Mouse (Mus musculus): ENCODE measurements around the gene Chrna1. TPM values are rescaled to one million over a fixed set of nuclear protein-coding genes. Genes with fewer than 3 reads are reported as not detected.

The Chrna1 gene
- under 1 TPM; 0.16 to 0.33 TPM for total RNA-seq (2021)
- long read RNA-seq, experiment 1, partial matches to known transcripts, result 1 of 1 reads
- long read RNA-seq, experiment 1, other reads (novel, unspliced or antisense), result 0 of 1 reads
- long read RNA-seq, experiment 2, partial matches to known transcripts, result 3 of 3 reads
- long read RNA-seq, experiment 2, other reads (novel, unspliced or antisense), result 0 of 3 reads

DNA sequence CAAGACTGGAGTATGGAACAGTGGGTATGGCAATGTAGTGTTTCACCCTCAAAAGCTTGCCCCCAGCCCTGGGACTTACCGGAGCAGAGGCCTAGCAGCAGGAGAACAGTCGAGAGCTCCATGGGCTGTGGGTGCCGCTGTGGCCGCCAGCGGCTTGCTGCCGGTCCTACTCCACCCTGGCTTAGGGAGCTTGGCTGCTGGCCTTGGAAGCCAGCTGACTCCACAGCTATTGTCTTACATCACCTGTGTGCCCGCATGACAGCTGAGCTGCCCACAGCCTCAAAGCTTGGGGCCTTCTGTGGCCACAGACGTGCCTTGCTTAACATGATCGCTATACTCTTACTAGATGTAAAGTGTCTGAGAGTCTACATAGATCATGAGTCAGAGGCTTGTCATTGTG is at the start of gene Chrna1:
Gene Chrna1 (minus strand): TSS at position 173 of the 400 bp plus-strand sequence.
- no peak for DNase-seq (ENCODE audit: low spot score in 2 of 2)

DNA sequence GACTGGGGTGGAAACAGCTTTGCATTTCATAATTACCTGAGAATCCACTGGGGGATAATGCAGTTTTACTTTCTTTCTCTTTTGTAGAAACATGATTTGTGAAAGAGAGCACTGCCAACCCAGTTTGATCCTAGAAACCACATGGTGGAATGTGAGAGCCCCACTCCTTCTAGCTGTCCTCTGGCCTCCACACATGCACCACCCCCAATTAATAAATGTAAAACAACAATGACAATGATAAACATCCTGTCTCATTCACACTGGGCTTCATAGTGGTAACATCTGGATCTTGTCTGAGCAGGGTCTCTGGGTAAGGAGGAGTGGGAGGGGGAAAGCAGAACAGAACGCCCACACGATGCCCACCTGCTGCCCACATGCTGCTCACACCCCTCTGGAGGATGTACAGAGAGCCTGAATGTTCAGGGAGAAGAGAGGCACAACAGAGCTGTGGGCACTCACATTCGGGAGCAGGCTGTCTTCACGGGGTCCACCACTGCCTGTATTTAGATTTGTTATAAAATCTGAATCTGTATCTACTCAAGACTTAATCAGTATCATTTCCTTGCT is 38.4 kb upstream of the Chrna1 start:
- DNase-seq (ENCODE audit: low spot score in 2 of 2), result no peak

DNA sequence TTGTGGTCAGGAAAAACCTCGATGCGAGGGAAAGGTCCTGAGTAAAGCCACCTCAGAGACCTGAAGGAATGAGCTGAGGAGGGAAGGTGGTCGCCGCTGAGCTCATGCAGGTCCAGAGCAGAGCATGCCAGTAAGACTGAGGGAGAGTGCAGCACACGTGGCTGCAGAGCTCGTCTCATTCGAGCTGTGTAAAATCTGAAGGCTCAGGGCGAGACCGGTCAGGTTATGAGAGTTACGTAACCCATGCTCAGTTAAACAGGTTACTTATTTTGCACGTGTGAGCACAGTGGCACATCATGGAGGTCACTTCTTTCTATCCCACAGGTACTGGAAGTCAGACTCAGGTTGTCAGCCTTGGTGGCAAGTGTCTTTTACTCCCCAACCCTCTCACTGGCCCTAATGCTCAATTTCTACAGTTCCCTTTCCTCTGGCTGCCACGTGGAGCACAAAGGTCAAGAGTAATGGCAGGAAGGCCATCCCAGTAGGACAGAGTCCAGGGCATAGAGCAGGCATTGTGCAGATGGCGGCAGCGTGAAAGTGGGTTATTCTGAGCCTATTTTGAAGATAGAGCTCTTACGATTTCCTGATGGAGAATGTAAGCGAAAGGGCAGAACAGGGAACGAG is 36.4 kb upstream of the Chrna1 start:
- no peak for DNase-seq (ENCODE audit: low spot score in 2 of 2)

DNA sequence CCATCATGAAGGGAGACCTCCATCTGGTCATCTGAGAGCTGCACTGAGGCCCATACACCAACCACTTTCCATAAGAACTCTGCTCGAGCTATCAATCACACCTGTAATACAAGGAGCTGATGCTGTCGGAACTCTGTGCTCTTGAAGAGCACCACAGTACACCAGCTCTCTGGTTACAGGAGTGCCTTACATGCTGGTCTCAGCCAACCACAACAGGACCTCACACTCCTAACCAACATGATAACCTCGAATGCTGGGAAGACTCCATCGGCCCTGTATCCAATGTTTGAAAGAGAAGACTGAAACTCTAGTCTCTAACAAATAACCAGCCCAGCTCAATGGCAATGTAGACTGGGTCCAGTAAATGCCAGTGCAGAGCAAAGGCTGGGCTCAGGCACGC is 35.3 kb upstream of the Chrna1 start:
- no peak for DNase-seq (ENCODE audit: low spot score in 2 of 2)

DNA sequence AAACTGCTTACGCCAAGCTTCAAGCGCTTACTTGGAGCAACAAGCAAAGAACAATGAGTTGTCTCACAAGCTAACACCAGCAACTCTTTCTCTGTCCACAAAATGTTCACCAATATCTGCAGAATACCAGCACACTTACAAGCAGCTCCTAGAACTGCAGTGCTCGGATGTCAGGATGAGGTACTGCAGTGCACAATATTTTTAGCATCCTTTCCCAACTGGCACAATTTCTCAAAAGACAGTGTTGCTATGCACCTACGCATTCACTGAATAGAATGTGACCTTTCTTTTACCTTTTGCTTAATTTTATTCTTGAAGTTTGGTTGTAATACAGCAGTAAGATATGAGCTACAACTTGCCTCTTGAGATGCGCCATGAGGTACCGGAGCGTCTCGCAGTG is 34.2 kb upstream of the Chrna1 start:
- no peak for DNase-seq (ENCODE audit: low spot score in 2 of 2)

DNA sequence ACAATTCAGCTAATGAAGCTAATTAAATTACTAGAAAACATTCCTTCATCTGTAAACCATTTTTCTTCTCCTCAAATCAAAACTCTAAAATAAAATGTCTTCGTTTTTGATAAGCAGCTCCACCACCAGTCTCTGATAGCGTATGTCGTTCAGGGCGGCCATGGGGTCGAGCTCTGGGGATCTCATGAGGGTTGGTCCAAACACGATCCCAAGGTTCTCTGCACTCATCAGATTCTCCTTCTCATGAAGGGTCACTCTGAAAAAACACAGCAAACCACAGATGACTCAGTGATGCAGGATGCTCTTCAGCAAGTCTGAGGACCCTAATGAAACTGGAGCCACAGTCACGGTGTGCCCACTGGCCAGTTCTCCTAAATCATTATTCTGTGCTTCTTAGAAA is 32.8 kb upstream of the Chrna1 start:
- no peak for DNase-seq (ENCODE audit: low spot score in 2 of 2)

DNA sequence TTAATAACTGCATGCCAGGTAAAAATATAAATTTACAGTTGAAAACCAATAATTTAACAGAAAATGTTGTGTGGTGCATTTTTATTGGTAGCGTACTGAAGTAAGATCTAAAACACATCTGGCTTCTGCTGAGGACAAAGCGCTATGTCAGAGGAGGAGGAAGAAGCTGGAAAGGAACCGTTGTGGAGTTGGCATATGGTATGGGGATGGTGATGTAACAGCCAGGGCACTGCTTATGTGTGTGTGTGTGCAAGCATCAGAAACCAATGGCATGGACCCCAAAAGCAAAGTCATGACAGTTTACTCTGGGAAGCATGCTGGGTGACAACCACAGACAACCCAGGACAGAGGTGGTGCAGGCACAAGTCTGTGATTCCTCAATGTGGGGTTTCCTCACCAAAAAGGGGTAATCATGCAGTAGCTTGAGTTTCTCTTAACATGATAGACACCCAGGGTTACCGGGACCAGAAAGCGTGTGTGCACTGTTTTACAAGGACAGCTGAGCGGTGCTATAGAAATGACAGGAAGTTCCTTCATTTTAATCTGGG is 32.3 kb upstream of the Chrna1 start:
- DNase-seq (ENCODE audit: low spot score in 2 of 2), result no peak

DNA sequence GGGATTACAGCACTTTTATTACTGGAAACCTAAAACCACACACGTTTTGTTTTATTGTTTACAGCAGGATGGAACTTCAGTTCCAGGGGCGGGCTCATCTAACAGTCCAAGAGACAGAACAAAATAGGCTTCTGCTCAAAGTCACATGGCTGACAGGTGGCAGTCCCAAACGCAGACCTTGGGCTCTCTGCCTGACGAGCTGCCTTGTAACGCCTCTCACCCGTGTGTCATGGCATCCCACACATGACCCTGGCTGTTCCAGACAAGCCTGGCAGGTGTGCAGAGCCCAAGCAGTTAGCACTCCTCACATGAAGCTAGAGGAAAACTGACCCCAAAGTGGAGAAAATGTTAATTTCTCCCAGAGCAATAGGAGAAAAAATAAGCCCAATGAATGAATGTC is 31.7 kb upstream of the Chrna1 start:
- peak in 1 of 2 experiments; percentile 80 for DNase-seq (ENCODE audit: low spot score in 2 of 2)

DNA sequence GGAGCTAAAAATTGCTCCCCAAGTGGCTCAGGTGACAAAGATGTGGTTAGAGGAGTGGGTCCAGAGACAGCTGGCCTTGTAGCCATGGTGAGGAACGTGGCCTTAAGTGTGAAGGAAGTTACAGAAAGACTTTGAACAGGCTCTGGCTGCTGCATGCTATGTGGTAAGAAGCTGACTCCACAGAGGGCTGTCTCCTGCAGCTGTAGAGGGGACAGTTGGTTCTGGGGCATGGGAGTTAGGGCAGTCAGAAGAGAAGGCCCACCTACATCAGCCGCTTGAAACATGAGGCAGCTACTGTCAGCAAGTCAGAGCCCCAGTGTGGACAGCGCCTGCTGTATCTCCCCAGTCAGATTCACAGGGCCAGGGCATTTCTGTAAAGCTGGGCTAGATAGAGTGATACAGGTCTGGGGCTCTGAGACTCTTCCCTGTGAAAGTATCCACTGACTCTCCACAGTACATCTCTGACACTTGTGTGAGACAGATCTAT is 29.6 kb upstream of the Chrna1 start:
- no peak for DNase-seq (ENCODE audit: low spot score in 2 of 2)

DNA sequence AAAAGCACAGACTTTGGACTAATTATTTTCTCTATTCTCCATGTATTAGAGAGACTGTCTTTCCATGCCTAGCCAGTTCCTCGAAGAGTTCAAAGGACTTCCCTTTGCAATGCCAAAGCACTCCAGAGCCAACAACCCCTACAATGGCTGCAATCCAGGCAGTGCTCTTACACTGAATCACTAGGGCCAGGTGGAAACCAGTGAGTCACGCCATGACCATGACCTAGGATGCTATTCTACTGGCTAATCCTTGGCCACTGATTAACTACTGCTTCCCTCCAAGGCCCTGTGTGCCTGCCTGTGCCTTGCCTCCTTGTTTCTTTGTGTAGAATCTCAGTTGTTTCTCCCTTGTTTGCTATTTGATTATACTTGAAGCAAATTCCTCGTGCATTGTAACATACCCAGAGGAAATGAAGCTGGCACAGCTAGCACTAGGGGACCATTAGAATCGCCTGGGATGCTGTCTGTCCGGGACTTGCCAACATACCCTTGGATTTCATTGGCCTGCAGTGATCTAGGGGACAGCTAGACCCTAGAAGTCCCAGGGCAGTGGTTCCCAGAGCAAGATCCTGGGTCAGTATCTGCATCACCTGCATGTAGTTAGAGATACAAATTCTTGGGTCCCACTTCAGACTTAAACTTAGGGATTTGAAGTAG is 29.1 kb upstream of the Chrna1 start:
- no peak for DNase-seq (ENCODE audit: low spot score in 2 of 2)

DNA sequence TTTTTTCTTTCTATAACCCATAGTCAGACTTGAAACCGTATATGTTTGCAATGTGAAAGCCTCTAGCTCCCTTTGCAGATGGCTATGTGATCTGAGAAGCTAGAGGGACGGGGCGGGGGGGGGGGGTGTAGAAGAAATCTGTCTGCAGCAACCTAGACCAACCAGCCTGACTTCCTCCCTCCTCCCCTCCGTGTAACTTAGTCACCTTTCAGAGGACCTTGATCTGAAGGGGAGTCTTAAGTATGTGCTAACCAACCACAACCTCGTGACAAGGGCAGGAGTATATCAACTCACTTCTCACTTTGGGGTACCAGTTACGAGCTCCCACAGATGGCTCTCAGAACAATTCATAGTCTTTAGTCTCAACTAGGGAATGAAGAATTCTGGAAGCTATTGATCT is 28.3 kb upstream of the Chrna1 start:
- no peak for DNase-seq (ENCODE audit: low spot score in 2 of 2)

DNA sequence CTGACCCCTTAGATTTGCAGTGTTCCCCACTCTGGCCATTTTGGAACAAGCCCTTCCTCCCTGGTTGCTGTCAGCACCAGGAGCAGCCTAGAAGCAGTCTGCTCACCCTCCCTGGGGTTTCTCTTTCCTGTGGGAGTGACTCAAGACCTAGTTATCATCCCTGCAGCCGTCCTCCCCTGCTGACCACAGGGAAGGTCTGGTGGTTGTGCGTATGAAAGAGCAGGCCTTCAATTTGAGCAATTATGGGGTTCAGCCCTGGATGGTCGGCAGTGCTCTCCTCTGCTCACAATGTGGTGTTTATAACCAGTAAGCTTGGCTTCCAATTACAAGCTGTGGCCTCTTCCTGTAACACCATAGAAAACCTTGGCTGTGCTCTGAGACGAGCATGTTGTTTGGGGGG is 27.5 kb upstream of the Chrna1 start:
- no peak for DNase-seq (ENCODE audit: low spot score in 2 of 2)

DNA sequence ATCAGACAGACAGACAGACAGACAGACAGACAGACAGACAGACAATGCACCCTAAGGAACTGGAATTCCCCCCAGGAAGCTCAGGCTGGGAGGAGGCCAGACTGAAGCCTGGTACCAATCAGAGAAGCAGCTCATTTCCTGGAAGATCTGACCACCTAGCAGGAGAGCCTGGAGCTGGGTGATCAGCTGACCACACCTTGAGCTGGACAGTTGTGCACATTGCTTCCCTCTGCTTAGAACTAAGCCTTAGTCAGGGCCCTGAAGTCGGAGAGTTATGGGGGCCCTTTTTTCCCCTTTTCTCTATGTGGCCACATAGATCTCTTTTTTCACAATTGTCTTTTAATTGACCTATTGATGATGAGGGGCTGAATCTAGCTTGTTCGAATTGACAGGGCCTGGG is 27.0 kb upstream of the Chrna1 start:
- no peak for DNase-seq (ENCODE audit: low spot score in 2 of 2)

DNA sequence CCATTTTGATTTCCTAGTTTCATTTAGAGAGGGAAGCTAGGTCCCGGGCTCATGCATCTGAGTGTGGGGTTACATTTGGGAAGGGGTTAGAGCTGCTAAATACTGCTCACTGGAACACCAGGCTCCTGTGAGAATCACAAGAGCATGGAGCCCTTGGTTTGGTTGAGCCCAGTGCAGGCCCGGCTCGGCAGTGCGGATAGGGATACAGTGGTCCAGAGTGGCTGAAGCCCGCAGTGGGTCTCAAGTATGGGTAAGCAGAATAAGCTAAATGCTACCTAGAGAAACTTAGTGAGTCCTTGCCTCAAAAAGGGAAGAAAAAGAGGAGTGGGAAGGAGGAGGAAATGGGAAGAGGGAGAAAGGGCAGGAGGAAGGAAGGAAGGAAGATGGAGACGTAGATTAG is 26.5 kb upstream of the Chrna1 start:
- DNase-seq (ENCODE audit: low spot score in 2 of 2), result no peak

DNA sequence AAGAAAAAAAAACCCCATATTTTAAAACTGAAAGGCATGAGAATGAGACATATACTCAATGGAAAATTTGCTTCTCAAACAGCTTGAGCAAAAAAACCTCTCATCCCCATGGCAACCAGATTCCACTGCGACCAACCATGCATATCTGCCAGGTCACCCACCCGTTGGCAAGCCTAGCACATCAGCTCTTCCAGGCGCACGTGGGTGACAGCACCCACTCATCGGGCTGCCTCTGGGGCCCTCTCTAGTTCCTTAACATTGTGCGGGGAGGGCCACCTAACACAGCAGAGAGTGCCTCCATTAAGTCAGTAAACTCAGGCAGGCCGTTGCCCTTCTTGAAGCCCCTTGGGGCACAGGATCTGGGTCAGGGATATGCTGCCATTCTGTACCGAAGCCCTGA is 24.9 kb upstream of the Chrna1 start:
- peak; percentile 76 to 90 for DNase-seq (ENCODE audit: low spot score in 2 of 2)

DNA sequence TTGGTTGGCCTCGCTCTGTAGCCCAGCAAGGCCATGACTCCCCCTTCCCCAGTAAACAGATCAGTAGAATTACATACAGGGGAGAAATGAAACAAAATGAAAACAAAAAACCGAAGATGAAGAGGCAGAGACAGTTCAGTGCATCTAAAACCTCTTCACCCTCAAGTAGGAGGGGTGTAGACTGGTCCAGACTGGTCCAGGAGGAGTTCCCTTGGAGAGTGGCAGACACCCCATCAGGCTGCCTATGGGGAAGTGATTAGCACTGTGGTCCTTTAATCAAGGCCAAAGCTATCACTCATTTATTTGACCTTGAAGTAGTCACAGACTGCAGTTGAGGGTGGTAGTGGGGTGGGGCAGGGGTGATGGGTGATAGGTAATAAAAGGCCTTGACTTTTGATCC is 24.4 kb upstream of the Chrna1 start:
- no peak for DNase-seq (ENCODE audit: low spot score in 2 of 2)

DNA sequence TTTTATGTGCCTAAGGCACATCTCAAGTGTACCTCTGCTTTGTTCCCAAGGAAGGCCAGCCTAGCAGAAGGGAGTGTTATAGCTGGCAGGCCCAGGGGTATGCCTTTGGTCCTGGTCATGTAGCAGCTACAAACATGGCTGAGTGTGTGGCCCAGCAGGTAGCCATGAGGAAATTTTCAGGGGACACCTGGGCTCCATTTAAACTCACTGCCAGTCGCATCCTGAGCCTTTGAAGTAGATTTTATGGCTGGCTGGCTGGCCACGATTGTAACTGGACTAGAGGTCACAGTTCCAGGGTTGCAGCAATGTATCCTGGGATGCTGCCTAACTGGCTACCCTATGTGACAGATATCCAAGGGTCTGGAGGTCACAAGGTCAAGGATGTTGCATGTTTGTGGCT is 20.5 kb upstream of the Chrna1 start:
- DNase-seq (ENCODE audit: low spot score in 2 of 2), result no peak

DNA sequence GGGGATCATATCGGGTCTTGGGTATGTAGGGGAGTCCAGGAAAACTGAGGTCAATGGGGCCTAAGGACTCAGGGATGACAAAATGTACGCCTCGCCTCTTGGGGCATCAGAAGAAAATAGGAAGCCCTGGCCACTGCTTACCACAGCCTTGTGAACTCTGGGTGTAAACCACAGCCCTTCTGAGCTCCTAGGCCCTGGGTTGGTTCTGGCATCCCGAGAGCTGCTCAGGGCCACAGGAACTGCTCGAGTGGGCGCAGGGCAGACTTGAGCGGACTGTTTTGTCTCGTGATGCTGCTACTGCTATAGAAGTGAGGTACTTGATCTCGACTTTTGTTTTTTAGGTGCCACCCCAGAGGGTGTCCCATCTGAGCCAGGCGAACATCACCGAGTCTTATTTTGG is 17.6 kb upstream of the Chrna1 start:
- DNase-seq (ENCODE audit: low spot score in 2 of 2), result no peak

DNA sequence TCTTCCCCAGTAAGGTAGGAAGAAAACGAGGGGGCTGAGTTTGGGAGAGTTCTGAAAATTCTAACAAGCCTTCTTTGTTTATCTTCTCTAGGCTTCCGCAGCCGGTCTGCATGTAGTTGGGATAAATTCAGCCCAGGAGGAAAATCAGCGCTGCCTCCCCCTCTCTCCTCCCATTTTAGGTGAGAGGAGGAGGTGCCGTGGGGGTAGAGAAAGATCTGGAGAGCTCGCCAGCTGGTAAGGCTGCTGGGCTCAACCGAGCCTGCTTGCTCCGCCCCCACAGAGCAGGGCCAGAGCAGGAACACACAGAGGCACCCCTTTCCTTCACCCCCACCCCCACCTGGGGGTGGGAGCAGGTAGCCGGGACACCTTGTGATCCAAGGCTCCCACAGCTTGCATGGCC is 16.6 kb upstream of the Chrna1 start:
- peak in 1 of 2 experiments; percentile 83 for DNase-seq (ENCODE audit: low spot score in 2 of 2)

DNA sequence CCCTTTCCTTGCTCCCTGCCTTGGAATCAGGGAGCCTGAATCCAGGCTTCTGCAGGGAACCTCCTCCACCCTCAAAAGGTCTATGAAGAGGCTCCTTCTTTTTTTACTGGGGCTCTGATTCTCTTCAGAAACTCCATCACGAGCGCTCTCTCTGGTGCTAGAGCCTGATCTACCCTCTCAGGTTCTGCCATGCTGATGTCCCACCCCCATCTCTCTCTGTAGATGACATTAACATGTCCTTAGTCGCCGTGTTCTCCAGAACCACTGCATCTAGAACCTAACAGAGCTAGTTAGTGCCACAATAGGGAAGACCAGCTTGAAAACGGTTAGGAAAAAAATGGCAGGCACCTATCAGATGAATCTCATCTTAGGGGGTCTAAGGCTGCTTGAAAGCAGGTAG is 16.2 kb upstream of the Chrna1 start:
- no peak for DNase-seq (ENCODE audit: low spot score in 2 of 2)

DNA sequence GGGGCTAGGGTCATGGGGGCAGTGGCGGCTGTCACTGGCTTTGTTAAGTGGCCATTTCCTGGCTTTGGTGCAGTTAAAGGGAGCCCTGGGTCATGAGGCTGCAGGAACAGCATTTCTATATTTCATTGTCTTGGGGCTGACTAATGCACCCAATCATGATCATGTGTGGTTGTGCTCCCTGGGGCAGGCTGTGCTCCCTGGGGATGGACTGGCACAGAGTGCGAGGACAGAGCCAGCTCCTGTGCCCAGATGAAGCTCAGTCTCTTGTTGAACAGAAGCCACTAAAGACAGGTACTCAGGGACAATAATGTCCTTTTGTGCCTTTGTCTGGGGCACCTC is 12.9 kb upstream of the Chrna1 start:
- DNase-seq (ENCODE audit: low spot score in 2 of 2), result no peak

All from layer of hippocampus, postnatal 14 days (tissue).